Mouse (Mus musculus) skeletal muscle tissue, postnatal 0 days (tissue): ENCODE data around the gene H2-T22. TPM values are rescaled to one million over a fixed set of nuclear protein-coding genes. Genes with fewer than 3 reads are reported as not detected.

Experiments used
- polyA plus RNA-seq: library from polyadenylated mRNA; unstranded; fragments of >200 nt; fragmentation: Nextera tagmentation; extraction: Ambion mirVana; gene quantifications from 2 replicates; pipeline ENCODE4 v1.2.1, GENCODE M21; 2015

The H2-T22 gene
- polyA plus RNA-seq: 11.7 and 13.4 TPM in 2 replicates

GRCm38 (mm10) chr17:36042610-36043169, at the start of gene H2-T22, which contains the start of gene Gm6034:
TSS of gene H2-T22 (minus strand) at chr17:36042747.
TSS of gene Gm6034 (plus strand) at chr17:36042961.

GRCm38 (mm10) chr17:36058362-36058761, 15.8 kb upstream of the H2-T22 start, which contains the start of gene Gm11127:
TSS of gene Gm11127 (minus strand) at chr17:36058371.

GRCm38 (mm10) chr17:36032351-36032875, 10.1 kb downstream of the H2-T22 start, which contains the start of gene H2-T23:
TSS of gene H2-T23 (minus strand) at chr17:36032855.

DNA sequence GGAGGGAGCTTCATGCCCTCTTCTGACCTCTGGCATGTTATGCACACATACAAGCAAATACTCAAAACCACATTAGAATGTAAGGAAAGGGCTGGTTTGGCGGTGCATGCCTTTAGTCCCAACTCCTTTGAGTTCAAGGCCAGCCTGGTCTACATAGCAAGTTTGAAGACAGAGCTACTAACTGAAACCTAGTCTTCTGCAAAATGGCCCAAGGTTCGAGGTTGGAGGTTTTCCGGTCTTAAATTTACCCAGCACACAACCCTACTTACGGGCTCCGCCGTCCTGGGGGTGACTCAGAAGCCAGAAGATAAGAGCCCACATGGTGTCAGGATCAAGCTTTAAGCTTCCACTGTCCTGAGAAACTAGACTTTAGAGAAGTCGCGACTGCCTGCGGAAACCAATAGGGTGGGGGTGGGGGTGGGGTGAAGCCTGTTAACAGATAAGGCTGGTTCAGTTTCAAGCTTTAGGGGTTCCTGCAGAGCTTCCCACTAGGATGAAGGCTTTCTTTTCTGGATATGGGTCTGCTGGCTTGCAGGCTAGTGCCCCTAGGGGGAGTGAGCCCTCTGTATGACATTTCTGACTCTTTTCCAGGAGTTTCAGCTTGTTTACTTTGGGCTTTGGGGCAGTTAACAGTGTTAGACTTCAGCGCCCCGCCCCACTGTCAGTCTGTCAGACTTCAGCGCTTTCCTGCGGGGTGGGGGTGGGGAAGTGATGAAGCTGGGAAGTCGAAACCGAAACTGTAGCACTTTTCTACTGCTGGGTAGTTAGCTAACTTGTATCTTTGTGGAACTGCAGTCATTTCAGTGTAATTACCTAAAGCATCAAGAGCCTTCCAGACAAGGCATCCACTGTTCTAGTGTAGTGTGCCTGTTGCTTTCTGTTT, 22.1 kb downstream of the H2-T22 start, which contains the start of gene H2-T24:
TSS of gene H2-T24 (minus strand) at position 370 of the 883 bp plus-strand sequence.

Other genes with a start within 250 kb of the H2-T22 start
- 25.3 and 27.7 TPM in 2 replicates for gene Ier3, start 221.1 kb downstream of the H2-T22 start, polyA plus RNA-seq
- gene Flot1, start 219.5 kb downstream of the H2-T22 start, polyA plus RNA-seq: 68.5 and 77.6 TPM in 2 replicates
- 177 and 210 TPM in 2 replicates for gene Tubb5, start 204.4 kb downstream of the H2-T22 start, polyA plus RNA-seq
- 1.5 and 2.0 TPM in 2 replicates for gene Mdc1, start 201.2 kb downstream of the H2-T22 start, polyA plus RNA-seq
- gene Nrm, start 181.4 kb downstream of the H2-T22 start, polyA plus RNA-seq: 23.9 and 27.0 TPM in 2 replicates
- gene Ppp1r18, start 177.2 kb downstream of the H2-T22 start, polyA plus RNA-seq: 15.3 and 21.1 TPM in 2 replicates
- 11.4 and 12.8 TPM in 2 replicates for gene Dhx16, start 162.9 kb downstream of the H2-T22 start, polyA plus RNA-seq
- 51.1 and 65.0 TPM in 2 replicates for gene 2310061I04Rik, start 145.3 kb downstream of the H2-T22 start, polyA plus RNA-seq
- gene Atat1, start 132.7 kb downstream of the H2-T22 start, polyA plus RNA-seq: 13.1 and 13.8 TPM in 2 replicates
- gene Mrps18b, start 126.4 kb downstream of the H2-T22 start, polyA plus RNA-seq: 73.1 and 80.9 TPM in 2 replicates
- 17.9 and 26.3 TPM in 2 replicates for gene Ppp1r10, start 126.3 kb downstream of the H2-T22 start, polyA plus RNA-seq
- 62.2 and 75.8 TPM in 2 replicates for gene Abcf1, start 73.0 kb downstream of the H2-T22 start, polyA plus RNA-seq
- gene Gnl1, start 62.9 kb downstream of the H2-T22 start, polyA plus RNA-seq: 23.3 and 25.8 TPM in 2 replicates
- 8.5 and 10.2 TPM in 2 replicates for gene Prr3, start 62.5 kb downstream of the H2-T22 start, polyA plus RNA-seq
- gene H2-T24, start 22.2 kb downstream of the H2-T22 start, polyA plus RNA-seq: 1.8 TPM in 2 replicates
- 10.8 and 13.2 TPM in 2 replicates for gene H2-T23, start 9.9 kb downstream of the H2-T22 start, polyA plus RNA-seq
- gene Gm6034, start 214 bp upstream of the H2-T22 start, polyA plus RNA-seq: not detected in 2 replicates
- gene Gm11127, start 15.6 kb upstream of the H2-T22 start, polyA plus RNA-seq: 0.12 TPM in 1 of 2 replicates, not detected in the other
- gene Gm19684, start 78.9 kb upstream of the H2-T22 start, polyA plus RNA-seq: not detected in 2 replicates
- gene Gm7030, start 86.7 kb upstream of the H2-T22 start, polyA plus RNA-seq: not detected in 2 replicates
- not detected in 2 replicates for gene Gm8909, start 125.8 kb upstream of the H2-T22 start, polyA plus RNA-seq
- gene H2-T3, start 147.5 kb upstream of the H2-T22 start, polyA plus RNA-seq: not detected in 2 replicates
- gene Rpp21, start 215.3 kb upstream of the H2-T22 start, polyA plus RNA-seq: 61.5 and 64.7 TPM in 2 replicates
- 4.5 and 4.9 TPM in 2 replicates for gene Trim39, start 229.5 kb upstream of the H2-T22 start, polyA plus RNA-seq
- gene H2-M10.2, start 243.7 kb upstream of the H2-T22 start, polyA plus RNA-seq: not detected in 2 replicates